Mouse (Mus musculus): ENCODE measurements at regions not wholly inside any gene's neighbourhood (a gene's known extent, or its start where the extent isn't known, plus 50 kb on each side); places are given as distances from the start of the nearest gene placed in this dataset.

- in situ Hi-C loops (cut with MboI; ENCODE audit: low pct_ligation_motif_present, low pct_unique_long_range_greater_than_20kb, low sequenced_read_pairs): no loop called here
- H3K36me3 ChIP-seq (replicated peaks in 1 of 2; ENCODE audit: control insufficient read depth in 1 of 2, insufficient read depth in 1 of 2, low read length in 1 of 2): no peaks in the 10 kb centered on the region
- dilution Hi-C loops (cut with MboI; ENCODE audit: extremely low pct_ligation_motif_present, extremely low pct_unique_long_range_greater_than_20kb, low sequenced_read_pairs): no loop called here
- TF ChIP-seq NELFE (IDR thresholded peaks at IDR 0.05; ENCODE audit: low read depth, low read length): no peak
- no peak for TF ChIP-seq E2F4 (IDR thresholded peaks at IDR 0.05; ENCODE audit: insufficient replicate concordance, low read depth, low read length)
- no peak for TF ChIP-seq MXI1 (IDR thresholded peaks at IDR 0.05; ENCODE audit: low read depth, low read length)
- no peak for TF ChIP-seq MAX (IDR thresholded peaks at IDR 0.05; ENCODE audit: low read length)
- no peak for TF ChIP-seq EP300 (IDR thresholded peaks at IDR 0.05; ENCODE audit: low read length)
- no peak for TF ChIP-seq UBTF (IDR thresholded peaks at IDR 0.05; ENCODE audit: low read depth, low read length)
- no peak for TF ChIP-seq ZNF384 (IDR thresholded peaks at IDR 0.05; ENCODE audit: low read depth, low read length)
- no peak for TF ChIP-seq USF2 (conservative IDR thresholded peaks at IDR 0.05; ENCODE audit: low read depth, low read length)
- no peak for TF ChIP-seq MAFK (IDR thresholded peaks at IDR 0.05; ENCODE audit: insufficient replicate concordance, low read length)
- TF ChIP-seq SIN3A (IDR thresholded peaks at IDR 0.05; ENCODE audit: low read length): no peak
- TF ChIP-seq CHD2 (IDR thresholded peaks at IDR 0.05; ENCODE audit: low read length): no peak
- TF ChIP-seq KAT2A (IDR thresholded peaks at IDR 0.05; ENCODE audit: insufficient replicate concordance, low read length): no peak
- TF ChIP-seq JUN (IDR thresholded peaks at IDR 0.05; ENCODE audit: insufficient read depth, low read depth, low read length): no peak
- TF ChIP-seq ETS1 (conservative IDR thresholded peaks at IDR 0.05; ENCODE audit: low read depth, low read length): no peak
- no peak for TF ChIP-seq POLR2AphosphoS2 (IDR thresholded peaks at IDR 0.05; ENCODE audit: low read depth, low read length)
- no peak for TF ChIP-seq TBP (conservative IDR thresholded peaks at IDR 0.05; ENCODE audit: low read depth, low read length)
- H3K4me2 ChIP-seq (ENCODE audit: insufficient read depth, low read depth, poor library complexity, severe bottlenecking): no peak overlapping the region
- no peak overlapping the region for H3K27ac ChIP-seq (ENCODE audit: insufficient read depth, low read depth)
- no peaks in the 10 kb centered on the region for H3K27me3 ChIP-seq (replicated peaks)
- no peaks in the 10 kb centered on the region for H3K79me2 ChIP-seq (replicated peaks; ENCODE audit: control insufficient read depth, extremely low read depth, insufficient read depth, poor library complexity, severe bottlenecking)
- H3K9me3 ChIP-seq (replicated peaks; ENCODE audit: low read length): peaks cover 53% of the 10 kb centered on the region
- DNase-seq (ENCODE audit: extremely low read depth): no peak
- no peak overlapping the region for H3K9ac ChIP-seq (ENCODE audit: insufficient read depth, low read depth)
- H3K4me1 ChIP-seq (ENCODE audit: control insufficient read depth in 1 of 2, insufficient read depth in 2 of 2): no peaks in the 10 kb centered on the region
- no peak overlapping the region for H3K4me3 ChIP-seq (replicated peaks in 1 of 3; ENCODE audit: low read depth in 2 of 3, low read length in 2 of 3, poor library complexity in 1 of 3)
Observed at GRCm38 (mm10) chr11:90851221-90851620, 163.1 kb upstream of the Tom1l1 start.

- Histone ChIP-seq H3K4me2 (ENCODE audit: insufficient read depth, low read depth, poor library complexity, severe bottlenecking) (no peak overlapping the region), H3K79me2 (replicated peaks; ENCODE audit: control insufficient read depth, extremely low read depth, insufficient read depth, poor library complexity, severe bottlenecking) (no peaks in the 10 kb centered on the region), H3K4me1 (ENCODE audit: control insufficient read depth in 1 of 2, insufficient read depth in 2 of 2) (no peaks in the 10 kb centered on the region), H3K9me3 (replicated peaks; ENCODE audit: low read length) (peaks cover 55% of the 10 kb centered on the region), H3K27ac (ENCODE audit: insufficient read depth, low read depth) (no peak overlapping the region), H3K27me3 (replicated peaks) (no peaks in the 10 kb centered on the region), H3K9ac (ENCODE audit: insufficient read depth, low read depth) (no peak overlapping the region), H3K4me3 (replicated peaks in 1 of 3; ENCODE audit: low read depth in 2 of 3, low read length in 2 of 3, poor library complexity in 1 of 3) (no peak overlapping the region), H3K36me3 (replicated peaks in 1 of 2; ENCODE audit: control insufficient read depth in 1 of 2, insufficient read depth in 1 of 2, low read length in 1 of 2) (no peaks in the 10 kb centered on the region)
- in situ Hi-C loops (cut with MboI; ENCODE audit: low pct_ligation_motif_present, low pct_unique_long_range_greater_than_20kb, low sequenced_read_pairs): no loop called here
- no peak for DNase-seq (ENCODE audit: extremely low read depth)
- dilution Hi-C loops (cut with MboI; ENCODE audit: extremely low pct_ligation_motif_present, extremely low pct_unique_long_range_greater_than_20kb, low sequenced_read_pairs): no loop called here
- TF ChIP-seq NELFE (IDR thresholded peaks at IDR 0.05; ENCODE audit: low read depth, low read length): no peak
- no peak for TF ChIP-seq BHLHE40 (IDR thresholded peaks at IDR 0.05; ENCODE audit: low read depth, low read length)
- no peak for TF ChIP-seq PAX5 (IDR thresholded peaks at IDR 0.05; ENCODE audit: low read length)
- TF ChIP-seq MYC (IDR thresholded peaks at IDR 0.05; ENCODE audit: low read depth, low read length): no peak
Observed at GRCm38 (mm10) chr11:90844925-90845319, 156.8 kb upstream of the Tom1l1 start.

All from CH12.LX (cell line).